Mouse (Mus musculus): ENCODE measurements at regions not wholly inside any gene's neighbourhood (a gene's known extent, or its start where the extent isn't known, plus 50 kb on each side); places are given as distances from the start of the nearest gene placed in this dataset.

DNA sequence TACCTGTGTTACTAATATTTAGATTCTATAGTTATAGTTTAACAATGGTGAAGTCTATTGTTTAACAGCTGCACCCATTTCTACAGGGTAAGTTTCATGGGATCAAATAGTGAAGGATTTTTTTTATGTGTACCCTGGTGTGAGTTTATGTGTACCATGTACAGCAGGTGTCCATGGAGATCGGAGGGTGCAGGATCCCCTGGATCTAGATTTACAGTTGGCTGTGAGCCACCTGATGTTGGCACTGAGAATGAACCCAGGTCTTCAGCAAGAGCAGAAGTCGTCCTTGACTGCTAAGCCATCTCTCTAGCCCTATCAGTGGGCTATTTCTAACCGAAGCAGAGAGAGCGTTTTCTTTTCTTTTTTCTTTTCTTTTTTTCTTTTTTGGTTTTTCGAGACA, 162.4 kb upstream of the Lef1 start:
- peaks cover 7% of the 10 kb centered on the region for H3K4me1 ChIP-seq (ENCODE audit: control insufficient read depth, insufficient read depth, insufficient read length, low read length)
- no peaks in the 10 kb centered on the region for H3K36me3 ChIP-seq (ENCODE audit: control insufficient read depth, insufficient read depth, low read length)
- H3K27ac ChIP-seq (ENCODE audit: insufficient read depth, low read depth, low read length), result no peak overlapping the region
- H3K27me3 ChIP-seq (ENCODE audit: control insufficient read depth, insufficient read depth, low read length), result no peaks in the 10 kb centered on the region
- H3K4me3 ChIP-seq (ENCODE audit: low read depth, low read length), result no peak overlapping the region
- no peak for TF ChIP-seq CTCF (IDR thresholded peaks at IDR 0.05; ENCODE audit: extremely low read depth, insufficient read length, insufficient replicate concordance, low read depth, low read length)
- TF ChIP-seq POLR2A (IDR thresholded peaks at IDR 0.05; ENCODE audit: low read depth, low read length), result no peak
- WGBS, result 74% methylated on average over 5 of the region's 5 CpGs

DNA sequence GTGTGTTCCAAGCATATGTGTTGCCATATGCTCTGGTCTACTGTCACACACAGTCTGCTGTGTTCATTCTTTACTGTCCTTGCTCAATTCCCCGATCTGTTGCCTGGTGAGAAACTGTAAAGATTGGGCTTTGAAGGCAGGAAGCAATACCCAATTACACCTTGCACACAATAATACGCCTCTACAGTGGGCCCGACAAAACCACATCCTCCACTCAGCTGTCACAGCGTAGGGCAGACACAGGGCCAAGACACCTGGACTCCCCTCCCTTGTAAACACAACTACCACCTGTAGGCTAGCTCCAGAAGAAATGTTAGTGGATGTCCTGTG, 163.0 kb upstream of the Lef1 start:
- peaks cover 7% of the 10 kb centered on the region for H3K4me1 ChIP-seq (ENCODE audit: control insufficient read depth, insufficient read depth, insufficient read length, low read length)

DNA sequence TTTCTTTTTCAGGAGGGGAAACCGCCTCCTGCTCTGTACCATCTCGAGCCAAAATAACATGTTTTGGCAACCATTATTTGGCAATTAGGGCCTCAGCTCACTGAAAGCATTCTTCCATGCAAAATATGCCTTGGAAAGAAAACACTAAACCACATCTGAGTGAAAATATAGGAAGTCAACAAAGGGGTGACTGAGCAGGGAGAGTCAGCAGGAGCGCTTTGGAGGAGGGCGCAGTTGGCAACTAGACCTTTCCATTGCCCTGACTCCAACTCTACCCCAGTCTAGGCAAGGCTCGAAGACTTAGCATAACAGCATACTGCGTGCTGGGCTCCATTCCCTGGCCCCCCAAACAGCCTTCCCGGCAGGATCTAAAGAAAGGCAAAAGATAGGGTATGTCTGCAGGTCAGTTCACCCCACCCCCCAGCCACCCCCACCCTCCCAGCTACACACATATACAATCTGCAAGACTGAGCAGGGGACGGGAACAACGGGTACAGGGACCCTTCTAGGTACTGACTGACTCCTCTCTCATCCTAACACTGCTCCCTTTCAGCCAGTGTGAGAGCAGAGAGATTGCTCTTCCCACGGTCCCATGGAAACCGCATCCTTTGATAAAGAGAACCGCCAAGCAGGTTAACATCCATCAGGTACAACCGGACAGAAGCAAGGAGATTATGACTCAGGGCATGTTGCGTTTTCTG, 163.5 kb upstream of the Lef1 start:
- no peaks in the 10 kb centered on the region for H3K27me3 ChIP-seq (ENCODE audit: control insufficient read depth, insufficient read depth, low read length)
- no peaks in the 10 kb centered on the region for H3K36me3 ChIP-seq (ENCODE audit: control insufficient read depth, insufficient read depth, low read length)
- no peak overlapping the region for H3K27ac ChIP-seq (ENCODE audit: insufficient read depth, low read depth, low read length)
- no peak for TF ChIP-seq POLR2A (IDR thresholded peaks at IDR 0.05; ENCODE audit: low read depth, low read length)
- TF ChIP-seq CTCF (IDR thresholded peaks at IDR 0.05; ENCODE audit: extremely low read depth, insufficient read length, insufficient replicate concordance, low read depth, low read length), result no peak
- WGBS, result 87% methylated on average over 14 of the region's 14 CpGs
- peaks cover 7% of the 10 kb centered on the region for H3K4me1 ChIP-seq (ENCODE audit: control insufficient read depth, insufficient read depth, insufficient read length, low read length)
- H3K4me3 ChIP-seq (ENCODE audit: low read depth, low read length), result no peak overlapping the region

More for the DNA sequence above, 163.0 kb upstream of the Lef1 start:
- Histone ChIP-seq H3K27ac (ENCODE audit: insufficient read depth, low read depth, low read length) (no peak overlapping the region), H3K36me3 (ENCODE audit: control insufficient read depth, insufficient read depth, low read length) (no peaks in the 10 kb centered on the region), H3K27me3 (ENCODE audit: control insufficient read depth, insufficient read depth, low read length) (no peaks in the 10 kb centered on the region), H3K4me3 (ENCODE audit: low read depth, low read length) (no peak overlapping the region)
- WGBS, result 77% methylated on average over 4 of the region's 4 CpGs
- TF ChIP-seq CTCF (IDR thresholded peaks at IDR 0.05; ENCODE audit: extremely low read depth, insufficient read length, insufficient replicate concordance, low read depth, low read length), result no peak
- no peak for TF ChIP-seq POLR2A (IDR thresholded peaks at IDR 0.05; ENCODE audit: low read depth, low read length)

DNA sequence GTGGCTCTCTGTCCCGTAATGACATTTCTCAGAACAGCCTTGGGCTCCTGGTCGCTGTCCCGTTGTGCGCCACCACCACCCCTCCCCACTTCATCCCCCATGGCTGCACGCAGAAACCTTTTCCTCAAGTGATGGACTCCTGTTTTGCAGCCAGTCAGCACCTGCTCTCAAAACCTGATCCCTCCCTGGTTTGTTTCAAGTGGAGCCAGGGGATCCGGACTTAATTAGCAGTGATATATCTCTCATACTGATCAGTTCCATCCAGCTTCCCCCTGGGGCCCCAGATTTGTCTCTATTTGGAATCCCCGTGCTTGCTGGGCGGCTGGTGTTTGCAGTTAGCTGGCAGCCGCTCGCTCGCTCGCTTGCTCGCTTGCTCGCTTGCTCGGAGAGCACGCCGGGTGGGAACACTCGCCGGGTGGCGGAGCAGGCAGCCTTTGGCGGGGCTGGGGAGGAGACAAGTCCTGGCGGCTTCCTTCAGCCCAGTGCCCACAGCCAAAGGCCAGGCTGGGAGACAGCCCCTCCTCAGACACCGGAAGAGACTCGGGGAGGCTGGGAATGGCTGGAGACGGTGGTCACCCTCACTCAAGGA, 164.3 kb upstream of the Lef1 start:
- Histone ChIP-seq H3K36me3 (ENCODE audit: control insufficient read depth, insufficient read depth, low read length) (no peaks in the 10 kb centered on the region), H3K27me3 (ENCODE audit: control insufficient read depth, insufficient read depth, low read length) (no peaks in the 10 kb centered on the region), H3K4me1 (ENCODE audit: control insufficient read depth, insufficient read depth, insufficient read length, low read length) (peaks cover 7% of the 10 kb centered on the region), H3K4me3 (ENCODE audit: low read depth, low read length) (peak overlapping the region; percentile 42), H3K27ac (ENCODE audit: insufficient read depth, low read depth, low read length) (no peak overlapping the region)
- TF ChIP-seq CTCF (IDR thresholded peaks at IDR 0.05; ENCODE audit: extremely low read depth, insufficient read length, insufficient replicate concordance, low read depth, low read length) (no peak), POLR2A (IDR thresholded peaks at IDR 0.05; ENCODE audit: low read depth, low read length) (no peak)
- WGBS, result 7% methylated on average over 25 of the region's 25 CpGs

DNA sequence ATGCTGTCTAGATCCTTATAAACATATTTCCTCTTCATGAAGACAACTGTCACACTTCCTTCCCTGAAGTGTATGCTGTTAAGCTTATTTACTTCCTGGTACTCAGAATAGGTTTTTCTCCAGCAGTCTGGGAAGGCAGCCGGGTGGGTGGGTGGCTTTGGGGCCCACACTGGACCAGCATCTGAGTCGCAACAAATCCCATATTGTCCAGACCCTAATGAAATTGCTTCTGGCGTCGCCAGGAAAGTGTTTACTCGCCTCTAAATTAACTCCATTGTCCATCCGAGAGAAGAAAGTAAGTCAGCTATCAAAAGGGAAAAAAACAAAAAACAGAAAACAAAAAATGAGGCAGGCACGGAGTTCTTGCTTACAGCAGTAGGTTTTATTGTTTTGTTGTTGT, 164.9 kb upstream of the Lef1 start:
- H3K27ac ChIP-seq (ENCODE audit: insufficient read depth, low read depth, low read length), result no peak overlapping the region

DNA sequence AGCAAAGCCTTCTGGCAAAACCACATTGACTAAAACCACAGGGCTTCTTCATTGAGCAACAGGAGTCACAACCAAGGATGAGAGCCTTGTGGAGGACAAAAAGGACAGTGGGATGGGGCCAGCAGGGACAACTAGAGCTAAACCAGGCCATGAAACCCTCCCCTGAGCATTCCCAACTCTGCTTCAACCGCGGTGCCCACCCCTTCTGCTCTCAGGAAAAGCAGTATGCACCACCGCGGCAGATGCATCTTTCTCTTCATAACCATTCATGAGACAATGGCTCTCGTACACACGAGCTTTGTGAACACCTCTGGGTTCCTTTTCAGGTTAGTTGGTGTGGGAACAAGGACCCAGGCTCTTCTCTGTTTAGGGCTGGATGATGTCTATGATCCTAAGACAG, 166.0 kb upstream of the Lef1 start:
- H3K4me1 ChIP-seq (ENCODE audit: control insufficient read depth, insufficient read depth, insufficient read length, low read length), result peaks cover 7% of the 10 kb centered on the region
- H3K27me3 ChIP-seq (ENCODE audit: control insufficient read depth, insufficient read depth, low read length), result no peaks in the 10 kb centered on the region
- H3K4me3 ChIP-seq (ENCODE audit: low read depth, low read length), result no peak overlapping the region
- H3K27ac ChIP-seq (ENCODE audit: insufficient read depth, low read depth, low read length), result no peak overlapping the region
- TF ChIP-seq CTCF (IDR thresholded peaks at IDR 0.05; ENCODE audit: extremely low read depth, insufficient read length, insufficient replicate concordance, low read depth, low read length) (no peak), POLR2A (IDR thresholded peaks at IDR 0.05; ENCODE audit: low read depth, low read length) (no peak)
- H3K36me3 ChIP-seq (ENCODE audit: control insufficient read depth, insufficient read depth, low read length), result no peaks in the 10 kb centered on the region
- WGBS, result 94% methylated on average over 6 of the region's 6 CpGs

More for the DNA sequence above, 164.9 kb upstream of the Lef1 start:
- no peaks in the 10 kb centered on the region for H3K27me3 ChIP-seq (ENCODE audit: control insufficient read depth, insufficient read depth, low read length)
- peaks cover 7% of the 10 kb centered on the region for H3K4me1 ChIP-seq (ENCODE audit: control insufficient read depth, insufficient read depth, insufficient read length, low read length)
- H3K4me3 ChIP-seq (ENCODE audit: low read depth, low read length), result no peak overlapping the region
- 40% methylated on average over 7 of the region's 7 CpGs for WGBS
- no peak for TF ChIP-seq POLR2A (IDR thresholded peaks at IDR 0.05; ENCODE audit: low read depth, low read length)
- TF ChIP-seq CTCF (IDR thresholded peaks at IDR 0.05; ENCODE audit: extremely low read depth, insufficient read length, insufficient replicate concordance, low read depth, low read length), result no peak
- no peaks in the 10 kb centered on the region for H3K36me3 ChIP-seq (ENCODE audit: control insufficient read depth, insufficient read depth, low read length)

DNA sequence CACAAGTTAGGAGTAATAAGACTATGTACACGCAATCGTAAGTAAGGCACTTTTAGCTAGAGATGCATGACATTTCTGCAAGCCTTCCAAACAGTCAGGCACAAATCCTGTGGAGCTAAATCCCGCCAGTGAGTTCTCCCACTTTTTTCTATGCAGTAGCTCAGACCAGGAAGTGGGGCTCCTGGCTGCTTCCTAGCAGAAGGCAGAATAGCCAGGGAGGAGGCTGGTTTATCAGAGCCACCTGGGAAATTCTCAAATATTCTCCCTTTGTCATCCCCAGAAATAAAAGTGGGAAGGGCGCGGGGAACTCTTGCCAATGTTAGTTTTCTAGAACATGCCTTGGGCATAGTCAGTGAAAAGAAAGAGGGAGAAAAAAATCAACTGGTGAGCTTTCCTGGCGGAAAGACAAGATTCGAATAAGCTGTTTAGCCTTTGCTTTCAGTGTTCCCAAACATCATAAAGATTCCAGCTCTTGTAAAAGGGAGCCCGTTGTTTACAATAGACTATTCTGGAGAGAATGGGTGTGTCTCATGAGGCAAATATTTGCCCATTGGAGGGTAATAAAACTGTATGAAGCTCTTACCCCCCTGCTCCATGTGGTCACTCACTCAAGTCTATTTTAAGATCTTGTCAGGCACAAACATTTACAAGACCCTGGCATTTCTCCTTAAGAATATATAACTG, 167.2 kb upstream of the Lef1 start:
- 16% methylated on average over 8 of the region's 8 CpGs for WGBS
- TF ChIP-seq POLR2A (IDR thresholded peaks at IDR 0.05; ENCODE audit: low read depth, low read length) (no peak), CTCF (IDR thresholded peaks at IDR 0.05; ENCODE audit: extremely low read depth, insufficient read length, insufficient replicate concordance, low read depth, low read length) (no peak)
- peak overlapping the region; percentile 46 for H3K27ac ChIP-seq (ENCODE audit: insufficient read depth, low read depth, low read length)

More for the DNA sequence above, 167.2 kb upstream of the Lef1 start:
- Histone ChIP-seq H3K4me3 (ENCODE audit: low read depth, low read length) (no peak overlapping the region), H3K27me3 (ENCODE audit: control insufficient read depth, insufficient read depth, low read length) (no peaks in the 10 kb centered on the region), H3K4me1 (ENCODE audit: control insufficient read depth, insufficient read depth, insufficient read length, low read length) (peaks cover 7% of the 10 kb centered on the region), H3K36me3 (ENCODE audit: control insufficient read depth, insufficient read depth, low read length) (no peaks in the 10 kb centered on the region)
